Mouse (Mus musculus) mouse embryonic stem cell (cell line): ENCODE data around the gene Vsx2.
"Not testable (repeated sequence)": the region's sequence is repeated elsewhere in the genome, so short reads cannot be mapped to it uniquely, and the experiment has no call there.

Source experiments
- in situ Hi-C, 2 experiments: fragments of 300-500 bp; cut with MboI; formaldehyde crosslinking; loops; 1 replicate in 1 of 2; 3 replicates in 1 of 2; pipeline ENCODE4 v1.14.3; 2019 to 2020; ENCODE audit warnings: low sequenced_read_pairs in 2 of 2, low pct_unique_long_range_greater_than_20kb in 1 of 2, mixed read lengths in 1 of 2; ENCODE audit not compliant: unreplicated experiment in 1 of 2

The Vsx2 gene

DNA sequence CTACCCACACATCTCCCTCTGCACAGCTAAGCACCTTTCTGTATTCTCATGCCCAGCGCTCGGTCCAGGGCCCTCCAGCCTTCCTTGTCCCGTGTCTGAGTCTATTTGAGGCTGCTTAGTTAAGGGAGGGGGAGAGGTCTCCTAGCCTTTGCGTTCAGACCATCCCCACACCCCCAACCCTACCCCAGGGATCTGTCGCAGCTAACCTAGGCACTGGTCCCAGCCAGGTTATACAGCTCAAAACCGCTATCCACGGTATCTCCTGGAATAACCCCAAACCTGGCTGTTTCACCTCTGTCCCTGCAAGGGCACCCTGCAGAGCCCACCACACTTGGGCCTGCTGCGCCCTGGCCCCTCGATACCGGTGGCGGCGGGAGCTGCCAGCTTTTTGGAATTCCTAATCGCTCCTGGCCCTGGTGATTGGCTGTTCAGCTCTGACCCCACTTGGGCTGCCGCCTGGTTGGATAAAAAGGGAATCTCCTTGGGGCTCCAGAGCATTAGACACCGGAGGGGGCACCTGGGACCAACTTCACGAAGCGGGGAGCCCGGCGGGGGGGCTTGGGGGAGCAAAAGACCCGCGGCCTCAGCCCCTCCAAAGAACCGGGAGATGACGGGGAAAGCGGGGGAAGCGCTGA is at the start of gene Vsx2:
TSS of gene Vsx2 (plus strand) at position 427 of the 635 bp plus-strand sequence.
- in situ Hi-C loops = no loop called here

DNA sequence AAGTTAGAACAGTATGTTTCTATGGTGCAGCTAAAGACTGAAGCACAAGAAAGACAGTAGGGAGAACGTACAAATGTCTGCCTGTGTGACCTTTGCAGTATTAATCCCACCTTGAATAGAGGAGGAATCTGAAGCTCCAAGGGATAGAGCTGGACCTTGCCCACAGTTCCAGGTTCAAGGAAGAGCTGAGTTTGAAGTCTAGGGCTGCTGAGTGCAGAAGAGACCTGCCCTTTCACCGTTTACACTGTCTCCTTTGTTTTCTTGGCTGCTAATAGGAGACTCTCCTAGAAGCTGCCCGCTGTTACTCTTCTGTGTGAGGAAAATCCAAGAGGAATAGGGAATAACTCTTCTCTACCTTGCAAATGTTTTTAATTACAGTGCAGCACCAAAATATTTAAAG is 45.8 kb upstream of the Vsx2 start:
- in situ Hi-C loops = no loop called here

DNA sequence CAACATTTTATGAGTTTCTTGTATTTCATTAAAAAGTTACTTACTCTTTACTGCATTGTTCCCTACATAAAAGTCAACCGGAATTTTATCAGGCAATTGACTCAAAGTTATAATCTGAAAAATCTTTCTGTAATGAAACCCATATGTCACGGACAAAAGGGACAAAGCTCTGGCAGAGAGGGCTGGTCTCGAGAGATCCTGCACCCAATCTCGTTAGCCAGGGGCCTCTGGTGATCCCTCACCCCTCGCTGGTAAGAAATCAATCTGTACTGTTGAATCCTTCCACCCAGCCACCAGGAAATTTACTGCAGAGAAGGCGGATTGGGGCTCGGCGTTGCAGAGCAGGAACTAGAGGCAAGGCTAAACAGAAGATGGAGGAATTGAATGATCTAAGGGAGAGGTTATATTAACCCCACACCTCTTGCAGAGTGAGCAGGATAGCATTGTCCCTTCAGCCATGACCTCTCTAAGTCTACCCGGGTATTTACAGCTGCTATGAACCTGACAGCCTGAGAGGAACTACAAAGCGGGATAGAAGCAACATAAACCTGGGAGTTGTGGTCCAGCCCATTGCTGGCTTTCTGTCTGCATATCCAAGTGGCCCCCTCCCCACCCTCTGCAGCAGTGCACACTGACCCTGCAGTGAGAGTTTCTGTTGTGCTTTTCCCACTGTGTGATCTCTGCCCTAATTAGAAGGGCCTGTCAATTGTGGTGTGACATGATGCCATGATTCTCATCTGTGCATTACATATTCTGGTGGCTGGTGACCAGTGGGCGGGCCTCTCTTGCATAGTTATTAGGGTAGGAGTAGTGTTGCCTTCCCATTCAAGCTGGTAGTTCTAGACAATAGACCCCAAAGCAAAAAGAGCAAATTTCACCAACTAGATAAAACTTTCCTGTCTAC is 45.2 kb upstream of the Vsx2 start:
- in situ Hi-C loops = no loop called here

DNA sequence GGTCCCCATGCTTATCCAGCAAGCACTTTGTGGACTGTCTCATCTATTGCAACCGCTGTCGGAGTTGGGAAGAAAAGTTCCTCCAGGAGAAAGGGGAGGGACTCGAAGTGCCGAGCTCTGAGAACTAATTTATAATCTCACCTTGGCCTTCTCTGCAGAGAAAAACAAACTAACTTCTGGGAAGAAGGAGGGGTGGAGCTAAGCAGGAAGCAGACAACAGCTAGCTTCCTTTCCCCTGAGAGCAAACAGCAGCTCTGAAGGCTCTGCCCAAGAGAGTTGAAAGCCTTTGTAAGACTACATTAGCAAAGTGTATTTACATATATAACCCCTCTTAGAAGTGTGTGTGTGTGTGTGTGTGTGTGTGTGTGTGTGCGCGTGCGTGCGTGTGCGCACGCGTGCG is 44.1 kb upstream of the Vsx2 start:
- in situ Hi-C loops = no loop called here

DNA sequence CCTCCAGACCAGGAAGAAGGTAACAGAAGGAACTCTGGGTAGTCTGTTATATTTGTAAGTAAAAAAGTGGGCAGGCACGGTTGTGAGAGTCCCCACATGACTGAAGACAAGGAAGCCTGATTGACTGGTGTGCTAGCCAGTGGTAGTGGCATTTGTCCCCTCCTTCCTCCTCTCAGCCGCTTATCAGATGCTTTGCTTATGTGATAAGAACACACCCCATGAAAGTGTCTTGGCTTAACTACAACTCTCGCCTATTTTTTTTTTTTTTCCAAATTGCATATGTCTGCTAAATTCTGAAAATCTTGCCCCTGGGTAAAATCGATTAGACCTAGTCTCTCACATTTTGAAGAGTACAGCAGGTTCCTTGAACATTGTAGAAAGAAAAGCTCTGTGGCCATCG is 39.1 kb upstream of the Vsx2 start:
- in situ Hi-C loops = no loop called here

DNA sequence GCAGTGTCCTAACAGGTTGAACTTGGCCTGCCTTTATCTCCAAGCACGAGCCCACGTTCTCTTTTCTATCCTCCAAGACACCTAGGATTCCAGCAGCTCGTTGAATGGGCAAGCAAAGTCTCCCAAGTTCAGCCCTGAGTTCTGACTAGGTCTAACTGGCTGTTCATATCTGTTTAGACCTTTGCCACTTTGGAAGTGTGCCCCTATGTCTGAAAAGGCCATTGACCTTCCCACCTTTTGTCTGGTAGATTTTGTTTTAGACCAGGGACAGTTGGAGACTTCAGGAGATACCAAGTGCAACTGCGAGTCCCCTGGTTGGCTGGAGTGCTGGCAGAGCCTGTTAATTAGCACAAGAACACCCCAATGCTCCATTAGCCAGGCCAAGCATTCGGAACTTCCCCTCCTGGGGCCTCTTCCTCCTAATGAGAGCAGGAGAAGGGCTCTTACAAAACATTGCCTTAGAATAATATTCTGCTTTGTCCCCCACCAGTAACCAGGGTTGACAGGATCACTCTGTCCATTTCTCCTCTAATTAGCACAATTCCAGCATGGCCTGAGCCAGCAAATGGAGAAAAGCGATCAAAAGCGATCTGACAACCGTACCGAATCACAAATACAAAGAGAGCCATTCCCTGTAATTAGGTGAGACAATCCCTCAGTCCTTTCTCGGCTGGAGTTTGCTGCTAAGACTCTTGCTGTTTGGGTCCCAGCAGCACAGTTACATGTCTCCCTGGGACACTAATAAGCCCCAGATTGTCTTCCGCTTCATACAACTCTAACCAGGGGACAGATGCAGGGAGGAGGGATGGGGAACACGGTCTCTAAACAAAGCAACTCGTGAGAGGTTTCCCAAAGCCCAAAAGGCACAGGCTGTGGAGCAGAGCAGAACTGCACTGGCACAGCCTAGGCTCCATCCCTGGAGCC is 37.4 kb upstream of the Vsx2 start:
- in situ Hi-C loops = no loop called here

DNA sequence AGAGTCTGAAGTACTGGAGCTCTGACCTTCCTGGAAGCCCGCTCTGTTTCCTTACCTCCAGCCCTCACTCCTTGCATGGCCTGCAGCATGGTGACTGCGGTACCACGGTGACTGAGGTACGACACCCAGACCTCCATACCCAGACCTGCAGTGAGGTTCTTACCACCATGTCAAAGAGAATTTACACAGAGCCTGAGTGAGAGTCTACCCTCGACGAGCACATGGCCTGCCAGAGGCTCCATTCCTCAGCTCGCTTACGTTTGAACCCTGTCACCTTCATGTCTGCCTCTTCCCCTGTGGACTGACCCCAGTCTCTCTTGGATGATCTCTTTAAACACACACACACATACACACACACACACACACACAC is 36.7 kb upstream of the Vsx2 start:
- in situ Hi-C loops = no loop called here

DNA sequence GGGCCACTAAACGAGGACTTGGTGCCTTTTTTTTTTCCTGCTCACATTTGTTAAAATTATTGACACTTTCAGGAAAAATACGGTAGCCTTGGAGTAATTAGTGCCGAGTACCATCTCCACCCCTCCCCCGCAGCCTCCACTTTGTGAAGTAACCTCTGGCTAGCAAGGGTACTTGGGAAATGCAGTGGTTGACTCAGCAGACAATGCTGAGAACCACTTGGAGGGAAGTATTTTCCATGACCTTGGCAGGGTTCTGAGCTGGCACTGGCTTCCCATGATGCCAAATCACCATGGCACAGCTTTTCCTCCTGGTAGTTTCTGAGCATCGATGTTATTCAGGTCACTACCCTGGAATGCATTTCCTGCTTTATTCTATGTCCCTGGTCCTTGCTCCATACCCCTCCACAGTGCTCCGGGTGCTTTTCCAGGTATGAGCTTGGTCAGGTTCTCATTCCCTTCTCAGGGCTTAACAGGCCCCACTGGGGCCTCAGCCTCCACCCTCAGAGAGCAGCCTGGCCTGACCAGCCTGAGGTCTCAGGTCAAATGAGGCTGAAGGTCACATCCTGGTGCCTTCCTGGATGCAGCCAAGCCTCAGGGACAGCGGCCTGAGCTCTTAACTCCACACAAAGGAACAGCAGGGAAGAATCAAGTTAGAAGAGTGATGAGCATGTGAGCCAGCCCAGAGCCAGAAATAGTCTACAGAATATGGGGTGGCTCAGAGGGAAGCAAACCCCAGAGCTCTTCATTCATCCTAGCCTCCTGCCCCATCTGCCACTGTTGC is 35.7 kb upstream of the Vsx2 start:
- in situ Hi-C loops = no loop called here

DNA sequence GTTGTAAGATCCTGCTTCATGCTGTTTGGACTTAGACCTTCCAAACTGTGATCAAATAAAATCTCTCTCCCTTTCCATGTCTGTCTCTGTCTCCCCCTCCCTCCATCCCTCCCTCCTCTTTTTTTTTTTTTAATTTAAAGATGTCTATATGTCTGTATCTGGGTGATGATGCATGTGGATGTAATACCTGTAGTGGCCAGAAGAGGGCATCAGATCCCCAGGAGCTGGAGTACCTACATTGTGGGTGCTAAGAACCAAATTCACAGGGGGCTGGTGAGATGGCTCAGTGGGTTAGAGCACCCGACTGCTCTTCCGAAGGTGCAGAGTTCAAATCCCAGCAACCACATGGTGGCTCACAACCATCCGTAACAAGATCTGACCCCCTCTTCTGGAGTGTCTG is 30.0 kb upstream of the Vsx2 start:
- in situ Hi-C loops = not testable (repeated sequence)

DNA sequence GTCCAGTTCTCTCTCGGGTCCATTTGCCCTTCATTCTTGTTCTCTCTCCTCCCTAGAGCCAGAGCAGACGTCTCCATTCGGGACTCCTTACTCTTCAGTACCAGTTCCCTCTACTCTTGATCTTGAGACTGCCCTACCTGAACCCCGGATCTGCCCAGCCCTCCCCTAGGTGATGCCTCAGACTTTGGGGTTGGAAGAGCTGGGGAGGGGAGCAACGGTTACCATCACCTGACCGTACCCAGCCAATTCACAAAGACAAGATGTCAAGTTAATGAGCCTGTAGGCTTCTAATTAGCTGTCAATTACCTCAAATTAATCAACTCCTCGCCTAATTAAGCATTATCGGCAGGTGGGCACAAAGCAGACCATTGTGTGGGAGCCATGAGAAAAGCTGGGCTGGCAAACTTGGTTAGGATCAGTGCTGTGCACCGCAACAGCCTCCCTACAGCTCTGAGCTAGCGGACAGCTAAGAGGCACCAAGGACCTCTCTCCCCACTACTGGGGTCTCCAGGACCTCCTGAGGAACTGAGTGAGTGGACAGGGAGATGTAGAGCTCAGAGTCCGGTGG is 28.1 kb upstream of the Vsx2 start:
- in situ Hi-C loops = no loop called here

DNA sequence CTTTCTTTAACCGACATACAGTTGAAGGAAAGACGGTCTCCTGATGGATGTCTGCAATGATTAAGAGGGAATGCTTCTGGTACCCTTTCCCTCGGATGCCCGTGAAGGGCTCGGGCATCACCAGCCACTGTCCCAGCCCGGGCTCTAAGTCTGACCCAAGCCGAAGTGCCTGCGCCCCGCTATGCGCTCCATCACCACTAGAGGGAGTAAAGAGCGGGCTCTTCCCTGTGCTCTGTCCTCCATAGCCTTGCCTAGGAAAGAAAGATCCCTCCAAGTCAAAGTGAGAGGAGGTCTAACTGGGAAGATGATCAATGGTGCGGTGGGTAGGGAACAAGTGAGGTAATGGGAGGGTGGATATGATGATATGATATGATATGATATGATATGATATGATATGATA is 23.5 kb upstream of the Vsx2 start:
- in situ Hi-C loops = no loop called here

DNA sequence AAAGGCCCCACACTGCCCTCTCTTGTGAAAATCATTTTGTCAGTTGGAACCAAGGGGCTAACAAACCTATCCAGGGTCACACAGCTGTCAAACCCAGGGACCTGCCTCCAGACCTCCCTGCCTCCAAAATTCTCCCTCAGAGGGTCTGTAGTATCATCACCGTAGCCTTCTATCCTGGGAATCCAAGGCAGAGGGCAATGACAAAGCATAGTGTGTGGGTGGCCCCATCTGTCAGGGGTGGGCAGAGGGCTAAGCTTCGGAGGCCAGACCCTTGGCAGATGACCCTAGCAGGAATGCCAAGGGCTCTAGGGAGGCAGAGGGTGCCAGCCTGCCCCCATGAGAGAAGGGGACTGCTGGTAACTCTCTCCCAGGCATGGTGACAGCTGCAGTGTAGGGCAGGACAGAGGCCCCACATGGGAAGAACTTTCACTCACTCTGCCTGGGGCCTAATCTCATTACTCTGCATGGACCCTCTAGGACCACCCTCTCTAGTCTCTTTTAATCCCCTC is 22.9 kb upstream of the Vsx2 start:
- in situ Hi-C loops = no loop called here

DNA sequence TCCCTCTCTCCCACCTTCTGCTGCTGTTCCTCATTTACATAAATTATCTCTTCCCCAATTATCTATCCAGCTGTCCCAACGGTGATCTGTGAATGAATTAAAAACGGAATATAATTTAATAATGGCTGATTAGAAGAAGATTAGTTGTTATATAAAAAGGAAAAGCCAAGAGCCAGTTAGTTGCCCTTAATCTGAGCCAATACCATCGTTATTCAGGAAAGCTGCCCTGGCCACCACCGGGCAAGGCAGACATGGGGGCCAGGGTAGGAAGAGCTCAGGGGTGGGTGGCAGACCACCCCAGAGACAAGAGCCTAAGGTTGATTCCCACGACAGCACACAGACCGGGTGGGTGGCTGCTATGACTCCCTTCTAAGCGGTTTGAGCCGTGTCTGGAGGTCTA is 21.3 kb upstream of the Vsx2 start:
- in situ Hi-C loops = no loop called here

DNA sequence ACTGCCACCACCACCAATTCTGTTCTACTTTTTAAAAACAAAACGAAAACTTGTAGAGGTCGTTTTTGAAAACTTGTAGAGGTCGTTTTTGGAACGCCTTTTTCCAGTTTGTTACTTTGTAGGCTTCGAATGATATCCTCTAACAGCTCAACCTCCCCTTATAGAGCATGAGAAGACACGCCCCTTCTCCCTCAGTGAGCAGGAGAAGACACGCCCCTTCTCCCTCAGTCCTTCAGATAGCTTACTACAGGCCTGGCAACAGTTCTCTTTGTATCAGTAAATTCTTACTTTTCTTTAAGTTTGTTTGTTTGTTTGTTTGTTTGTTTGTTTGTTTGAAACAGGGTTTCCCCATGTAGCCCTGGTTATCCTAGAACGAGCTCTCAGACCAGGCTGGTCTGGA is 14.3 kb upstream of the Vsx2 start:
- in situ Hi-C loops = no loop called here

DNA sequence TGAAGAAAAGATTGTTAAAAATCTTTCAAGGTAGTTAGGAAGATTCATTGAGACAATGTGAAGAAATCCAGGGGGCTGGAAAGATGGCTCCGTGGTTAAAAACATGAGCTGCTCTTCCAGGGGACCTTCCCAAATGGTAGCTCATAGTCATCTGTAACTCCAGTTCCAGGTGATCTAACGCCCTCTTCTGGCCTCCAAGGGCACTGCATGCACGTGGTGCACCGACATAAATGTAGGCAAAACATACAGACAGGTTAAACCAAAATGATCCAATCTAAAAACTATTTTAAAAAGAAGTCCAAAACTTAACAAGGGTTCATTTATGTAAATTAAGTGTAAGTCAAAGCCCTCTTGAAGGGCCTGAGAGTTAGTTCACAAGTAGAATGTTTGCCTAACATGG is 7.0 kb upstream of the Vsx2 start:
- in situ Hi-C loops = no loop called here

DNA sequence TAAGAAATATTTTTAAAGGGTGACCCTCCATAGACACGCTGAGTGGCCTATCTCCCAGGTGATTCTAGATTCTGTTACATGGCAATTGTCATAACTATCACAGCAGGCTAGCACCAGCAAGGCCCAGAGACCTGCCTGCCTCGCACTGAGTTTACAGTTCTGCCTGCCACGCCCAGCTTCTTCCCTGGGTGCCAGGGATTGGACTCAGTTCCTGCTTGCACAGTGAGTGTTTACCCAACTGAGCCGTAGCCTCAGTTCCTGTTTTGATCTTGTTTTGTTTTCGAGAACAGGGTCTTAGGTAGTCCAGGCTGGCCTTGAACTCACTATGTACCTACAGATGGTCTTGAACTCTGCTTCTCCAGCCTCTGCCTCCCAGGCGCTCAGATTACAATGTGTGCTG is 2.0 kb upstream of the Vsx2 start:
- in situ Hi-C loops = no loop called here

DNA sequence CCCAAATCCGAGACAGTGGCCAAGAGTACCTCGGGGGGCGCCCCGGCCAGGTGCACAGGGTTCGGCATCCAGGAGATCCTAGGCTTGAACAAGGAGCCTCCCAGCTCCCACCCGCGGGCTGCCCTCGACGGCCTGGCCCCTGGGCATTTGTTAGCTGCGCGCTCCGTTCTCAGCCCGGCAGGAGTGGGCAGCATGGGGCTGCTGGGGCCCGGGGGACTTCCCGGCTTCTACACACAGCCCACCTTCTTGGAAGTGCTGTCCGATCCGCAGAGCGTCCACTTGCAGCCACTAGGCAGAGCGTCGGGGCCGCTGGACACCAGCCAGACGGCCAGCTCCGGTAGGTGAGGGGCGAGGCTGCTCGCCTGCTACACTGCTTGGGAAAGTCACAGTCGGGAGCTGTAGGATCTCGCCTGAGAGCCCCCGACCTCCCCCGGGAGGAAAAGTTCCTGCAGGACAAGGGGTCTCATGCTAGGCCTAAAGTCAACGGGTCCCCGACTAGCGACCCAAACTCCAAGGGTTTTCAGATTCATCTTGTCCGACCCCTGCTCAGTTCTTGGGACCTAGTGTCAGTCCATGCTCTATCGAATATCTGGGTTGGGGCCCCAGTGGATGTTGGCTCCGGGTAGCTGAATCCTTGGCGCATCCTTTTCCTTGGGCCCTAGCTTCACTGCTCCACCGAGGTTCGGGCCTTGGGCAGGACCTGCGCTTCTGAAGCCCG is 573 bp downstream of the Vsx2 start:
- in situ Hi-C loops = no loop called here
